Mouse (Mus musculus): ENCODE measurements at regions not wholly inside any gene's neighbourhood (a gene's known extent, or its start where the extent isn't known, plus 50 kb on each side); places are given as distances from the start of the nearest gene placed in this dataset.

GRCm38 (mm10) chr16:31601278-31601677, 62.0 kb upstream of the Dlg1 start:
- H3K4me1 ChIP-seq (ENCODE audit: control insufficient read depth, insufficient read depth, low read length): peaks cover 13% of the 10 kb centered on the region
- no peak overlapping the region for H3K27ac ChIP-seq (ENCODE audit: low read length)
- WGBS: 93% methylated on average over 3 of the region's 3 CpGs
- H3K36me3 ChIP-seq (ENCODE audit: control insufficient read depth, insufficient read depth, low read length): no peaks in the 10 kb centered on the region
- no peaks in the 10 kb centered on the region for H3K9me3 ChIP-seq (replicated peaks; ENCODE audit: control insufficient read depth, low read length)
- no peak overlapping the region for H3K4me2 ChIP-seq (ENCODE audit: low read depth, low read length)
- no peaks in the 10 kb centered on the region for H3K27me3 ChIP-seq (ENCODE audit: control insufficient read depth, insufficient read depth, low read length)
- H3K4me3 ChIP-seq (replicated peaks; ENCODE audit: low read length): no peak overlapping the region
- no peak overlapping the region for H3K9ac ChIP-seq (ENCODE audit: low read length)
- no peak for ATAC-seq (ENCODE audit: insufficient read depth, low FRiP score)

GRCm38 (mm10) chr16:31603185-31603584, 60.1 kb upstream of the Dlg1 start:
- H3K9ac ChIP-seq (ENCODE audit: low read length): no peak overlapping the region
- no peak overlapping the region for H3K4me3 ChIP-seq (replicated peaks; ENCODE audit: low read length)
- ATAC-seq (ENCODE audit: insufficient read depth, low FRiP score): no peak
- H3K9me3 ChIP-seq (replicated peaks; ENCODE audit: control insufficient read depth, low read length): no peaks in the 10 kb centered on the region
- no peaks in the 10 kb centered on the region for H3K27me3 ChIP-seq (ENCODE audit: control insufficient read depth, insufficient read depth, low read length)
- no peaks in the 10 kb centered on the region for H3K36me3 ChIP-seq (ENCODE audit: control insufficient read depth, insufficient read depth, low read length)
- 81% methylated on average over 11 of the region's 11 CpGs for WGBS
- H3K27ac ChIP-seq (ENCODE audit: low read length): no peak overlapping the region
- H3K4me2 ChIP-seq (ENCODE audit: low read depth, low read length): no peak overlapping the region
- H3K4me1 ChIP-seq (ENCODE audit: control insufficient read depth, insufficient read depth, low read length): peaks cover 15% of the 10 kb centered on the region

GRCm38 (mm10) chr16:31606389-31607177, 56.7 kb upstream of the Dlg1 start:
- Histone ChIP-seq H3K4me1 (ENCODE audit: control insufficient read depth, insufficient read depth, low read length) (peaks cover 10% of the 10 kb centered on the region), H3K27me3 (ENCODE audit: control insufficient read depth, insufficient read depth, low read length) (no peaks in the 10 kb centered on the region), H3K36me3 (ENCODE audit: control insufficient read depth, insufficient read depth, low read length) (no peaks in the 10 kb centered on the region), H3K27ac (ENCODE audit: low read length) (peak overlapping the region; percentile 83), H3K9ac (ENCODE audit: low read length) (no peak overlapping the region), H3K4me2 (ENCODE audit: low read depth, low read length) (no peak overlapping the region), H3K9me3 (replicated peaks; ENCODE audit: control insufficient read depth, low read length) (no peaks in the 10 kb centered on the region), H3K4me3 (replicated peaks; ENCODE audit: low read length) (no peak overlapping the region)
- 32% methylated on average over 11 of the region's 11 CpGs for WGBS
- ATAC-seq (ENCODE audit: insufficient read depth, low FRiP score): peak; percentile 80

GRCm38 (mm10) chr16:31608964-31609363, 54.3 kb upstream of the Dlg1 start:
- peaks cover 10% of the 10 kb centered on the region for H3K4me1 ChIP-seq (ENCODE audit: control insufficient read depth, insufficient read depth, low read length)
- H3K9ac ChIP-seq (ENCODE audit: low read length): no peak overlapping the region
- H3K36me3 ChIP-seq (ENCODE audit: control insufficient read depth, insufficient read depth, low read length): no peaks in the 10 kb centered on the region
- H3K4me3 ChIP-seq (replicated peaks; ENCODE audit: low read length): no peak overlapping the region
- H3K27ac ChIP-seq (ENCODE audit: low read length): no peak overlapping the region
- no peaks in the 10 kb centered on the region for H3K27me3 ChIP-seq (ENCODE audit: control insufficient read depth, insufficient read depth, low read length)
- no peak for ATAC-seq (ENCODE audit: insufficient read depth, low FRiP score)
- no peaks in the 10 kb centered on the region for H3K9me3 ChIP-seq (replicated peaks; ENCODE audit: control insufficient read depth, low read length)
- WGBS: 81% methylated on average over 7 of the region's 7 CpGs
- no peak overlapping the region for H3K4me2 ChIP-seq (ENCODE audit: low read depth, low read length)

- Histone ChIP-seq H3K27me3 (ENCODE audit: control insufficient read depth, insufficient read depth, low read length) (no peaks in the 10 kb centered on the region), H3K36me3 (ENCODE audit: control insufficient read depth, insufficient read depth, low read length) (no peaks in the 10 kb centered on the region), H3K4me3 (replicated peaks; ENCODE audit: low read length) (no peak overlapping the region), H3K4me1 (ENCODE audit: control insufficient read depth, insufficient read depth, low read length) (peaks cover 10% of the 10 kb centered on the region), H3K4me2 (ENCODE audit: low read depth, low read length) (no peak overlapping the region), H3K9ac (ENCODE audit: low read length) (no peak overlapping the region), H3K9me3 (replicated peaks; ENCODE audit: control insufficient read depth, low read length) (no peaks in the 10 kb centered on the region), H3K27ac (ENCODE audit: low read length) (no peak overlapping the region)
- ATAC-seq (ENCODE audit: insufficient read depth, low FRiP score): no peak
- WGBS: 84% methylated on average over 10 of the region's 10 CpGs
Measured at GRCm38 (mm10) chr16:31609394-31610172, 53.7 kb upstream of the Dlg1 start.

Data from stomach, embryonic 16.5 days (tissue).